Mouse (Mus musculus): ENCODE measurements at regions not wholly inside any gene's neighbourhood (a gene's known extent, or its start where the extent isn't known, plus 50 kb on each side); places are given as distances from the start of the nearest gene placed in this dataset.

- no peak for DNase-seq
Observed at GRCm38 (mm10) chr8:53096272-53096784, 415.2 kb upstream of the Aga start.

GRCm38 (mm10) chr8:53140041-53140440 lies 371.5 kb upstream of the Aga start:
- DNase-seq = no peak

- peak; percentile 3 for DNase-seq
Observed at GRCm38 (mm10) chr8:53148915-53149314, 362.6 kb upstream of the Aga start.

GRCm38 (mm10) chr8:53164017-53164416 lies 347.5 kb upstream of the Aga start:
- DNase-seq = no peak

- DNase-seq = no peak
Observed at GRCm38 (mm10) chr8:53171694-53172299, 339.7 kb upstream of the Aga start.

- DNase-seq = no peak
Observed at GRCm38 (mm10) chr8:53192519-53192918, 319.0 kb upstream of the Aga start.

GRCm38 (mm10) chr8:53222194-53222593 lies 289.3 kb upstream of the Aga start:
- no peak for DNase-seq
